Mouse (Mus musculus): ENCODE measurements around the gene Evpl. TPM values are rescaled to one million over a fixed set of nuclear protein-coding genes. Genes with fewer than 3 reads are reported as not detected.
"Not testable (repeated sequence)": the region's sequence is repeated elsewhere in the genome, so short reads cannot be mapped to it uniquely, and the experiment has no call there.

Evpl gene
- polyA plus RNA-seq (2015; fragmentation: Nextera tagmentation; extraction: Ambion mirVana) = 0.19 and 0.33 TPM in 2 replicates

DNA sequence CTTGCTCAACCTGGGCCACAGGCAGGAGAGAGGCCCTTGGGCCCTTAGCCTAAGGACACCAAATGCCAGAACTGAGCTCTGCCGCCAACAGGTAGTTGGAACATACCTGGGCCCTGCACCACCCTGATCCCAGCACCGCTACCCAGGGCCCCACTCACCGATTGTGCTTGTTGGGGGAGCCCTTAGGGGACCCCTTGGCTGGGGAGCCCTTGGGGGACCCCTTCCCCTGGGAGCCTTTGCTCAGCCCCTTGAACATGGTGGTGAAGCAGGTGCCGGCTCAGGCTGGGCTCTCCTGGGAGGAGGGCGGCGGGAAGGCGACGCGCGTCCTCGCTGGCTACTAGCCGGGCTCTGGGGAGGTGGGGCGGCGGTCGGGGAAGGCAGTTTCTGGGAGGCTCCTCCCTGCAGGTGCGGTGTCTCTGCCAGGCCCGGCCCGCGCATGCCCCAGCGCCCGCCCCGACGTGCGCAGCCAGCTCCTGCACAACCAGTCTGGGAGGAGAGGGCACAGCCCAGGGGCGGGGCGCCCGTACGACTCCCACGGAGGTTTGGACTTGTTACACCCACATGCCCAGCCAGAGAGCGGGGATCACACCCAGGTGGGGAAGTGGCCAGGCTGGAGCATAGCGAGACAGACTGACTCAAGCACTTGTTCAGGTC is at the start of gene Evpl:
Evpl (minus strand) TSS at position 336 of the 654 bp plus-strand sequence.
- Histone ChIP-seq H3K4me1 (no peaks in the 10 kb centered on the region), H3K4me3 (no peak within 1 kb of the TSS), H3K9ac (replicated peaks) (no peak within 1 kb of the TSS), H3K9me3 (no peaks in the 10 kb centered on the region), H3K36me3 (no peaks in the 10 kb centered on the region; the same call in 1 of the 2 replicates), H3K27me3 (peaks cover 10% of the 10 kb centered on the region; the same call in 1 of the 2 replicates), H3K4me2 (replicated peaks) (0 out of 2 replicates have a peak within 1 kb of the TSS, but pooled peaks have one; percentile 7), H3K27ac (replicated peaks) (no peak within 1 kb of the TSS)
- no peak for ATAC-seq (replicated peaks)
- WGBS = 12% methylated on average over 29 of the region's 31 CpGs

- no peak overlapping the region for H3K27ac ChIP-seq (replicated peaks)
- H3K9ac ChIP-seq (replicated peaks) = no peak overlapping the region
- H3K4me2 ChIP-seq (replicated peaks) = no peak overlapping the region
- peaks cover 45% of the 10 kb centered on the region for H3K36me3 ChIP-seq
- 79% methylated on average over 5 of the region's 5 CpGs for WGBS
- no peak for ATAC-seq (replicated peaks)
- H3K4me1 ChIP-seq = peaks cover 7% of the 10 kb centered on the region; the same call in 1 of the 2 replicates
- no peaks in the 10 kb centered on the region for H3K9me3 ChIP-seq
- peaks cover 27% of the 10 kb centered on the region for H3K27me3 ChIP-seq
- no peak overlapping the region for H3K4me3 ChIP-seq
Observed at GRCm38 (mm10) chr11:116287351-116287750, 49.5 kb upstream of the Evpl start.

DNA sequence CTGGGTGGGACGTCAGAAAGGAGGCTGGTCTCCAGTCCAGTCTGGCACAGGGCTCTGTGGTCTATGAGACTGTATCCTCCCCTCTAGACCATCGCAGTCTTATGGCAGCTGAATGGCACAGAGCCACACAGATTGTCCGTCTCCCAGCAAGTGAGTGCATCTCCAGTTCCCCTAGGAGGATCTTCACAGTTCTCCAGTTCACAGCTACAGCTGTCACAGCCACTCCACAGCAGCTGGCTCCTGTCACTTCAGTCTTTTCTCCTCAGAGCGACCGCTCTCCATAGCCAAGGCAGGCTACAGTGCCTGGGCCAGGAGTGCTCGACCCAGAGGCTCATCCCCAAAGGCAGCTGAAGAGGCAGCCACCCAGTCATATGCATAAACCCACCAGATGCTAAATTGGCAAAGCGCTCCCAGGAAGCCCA is 47.9 kb upstream of the Evpl start:
- Histone ChIP-seq H3K27me3 (peaks cover 42% of the 10 kb centered on the region), H3K4me1 (peaks cover 20% of the 10 kb centered on the region), H3K4me3 (no peak overlapping the region), H3K9ac (replicated peaks) (no peak overlapping the region), H3K9me3 (no peaks in the 10 kb centered on the region), H3K27ac (replicated peaks) (no peak overlapping the region), H3K36me3 (peaks cover 34% of the 10 kb centered on the region), H3K4me2 (replicated peaks) (no peak overlapping the region)
- 69% methylated on average over 7 of the region's 7 CpGs for WGBS
- no peak for ATAC-seq (replicated peaks)

GRCm38 (mm10) chr11:116283982-116284381 is 46.1 kb upstream of the Evpl start:
- H3K9me3 ChIP-seq = no peaks in the 10 kb centered on the region
- ATAC-seq (replicated peaks) = no peak
- no peak overlapping the region for H3K27ac ChIP-seq (replicated peaks)
- peaks cover 55% of the 10 kb centered on the region for H3K27me3 ChIP-seq
- peaks cover 18% of the 10 kb centered on the region for H3K36me3 ChIP-seq
- WGBS = 64% methylated on average over 6 of the region's 6 CpGs
- no peak overlapping the region for H3K4me2 ChIP-seq (replicated peaks)
- no peak overlapping the region for H3K4me3 ChIP-seq
- peaks cover 20% of the 10 kb centered on the region for H3K4me1 ChIP-seq
- no peak overlapping the region for H3K9ac ChIP-seq (replicated peaks)

GRCm38 (mm10) chr11:116282912-116283521 is 45.1 kb upstream of the Evpl start:
- no peak overlapping the region for H3K27ac ChIP-seq (replicated peaks)
- 9% methylated on average over 48 of the region's 48 CpGs for WGBS
- H3K4me2 ChIP-seq (replicated peaks) = no peak overlapping the region
- H3K27me3 ChIP-seq = peaks cover 55% of the 10 kb centered on the region
- ATAC-seq (replicated peaks) = no peak
- peaks cover 8% of the 10 kb centered on the region for H3K36me3 ChIP-seq
- H3K4me1 ChIP-seq = peaks cover 20% of the 10 kb centered on the region
- no peaks in the 10 kb centered on the region for H3K9me3 ChIP-seq
- no peak overlapping the region for H3K9ac ChIP-seq (replicated peaks)
- H3K4me3 ChIP-seq = no peak overlapping the region

DNA sequence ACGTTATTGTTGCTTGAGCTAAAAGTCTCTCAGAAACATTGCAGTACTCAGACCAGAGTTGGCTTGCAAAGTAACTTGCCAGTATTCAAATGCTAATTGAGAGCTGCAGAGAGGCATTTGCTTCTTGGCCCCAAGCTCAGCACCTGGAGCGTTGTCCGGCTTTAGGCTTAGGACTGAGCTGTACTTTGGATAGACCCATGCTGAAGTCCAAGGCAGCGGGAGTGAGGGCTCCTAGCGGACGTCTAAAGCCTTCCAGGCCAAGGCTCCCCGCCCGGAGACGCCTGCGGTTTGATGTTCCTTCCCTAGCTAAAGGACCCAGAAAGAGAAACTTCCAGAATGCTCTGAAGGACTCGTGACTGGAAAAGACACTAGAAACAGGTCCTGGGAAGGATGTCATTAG is 44.2 kb upstream of the Evpl start:
- no peak overlapping the region for H3K4me2 ChIP-seq (replicated peaks)
- H3K27me3 ChIP-seq = peaks cover 55% of the 10 kb centered on the region
- H3K4me1 ChIP-seq = peaks cover 20% of the 10 kb centered on the region
- ATAC-seq (replicated peaks) = no peak
- no peaks in the 10 kb centered on the region for H3K36me3 ChIP-seq
- 0% methylated on average over 11 of the region's 11 CpGs for WGBS
- H3K9me3 ChIP-seq = no peaks in the 10 kb centered on the region
- 0 out of 2 replicates have a peak overlapping the region, but pooled peaks have one; percentile 31 for H3K4me3 ChIP-seq
- no peak overlapping the region for H3K27ac ChIP-seq (replicated peaks)
- H3K9ac ChIP-seq (replicated peaks) = no peak overlapping the region

DNA sequence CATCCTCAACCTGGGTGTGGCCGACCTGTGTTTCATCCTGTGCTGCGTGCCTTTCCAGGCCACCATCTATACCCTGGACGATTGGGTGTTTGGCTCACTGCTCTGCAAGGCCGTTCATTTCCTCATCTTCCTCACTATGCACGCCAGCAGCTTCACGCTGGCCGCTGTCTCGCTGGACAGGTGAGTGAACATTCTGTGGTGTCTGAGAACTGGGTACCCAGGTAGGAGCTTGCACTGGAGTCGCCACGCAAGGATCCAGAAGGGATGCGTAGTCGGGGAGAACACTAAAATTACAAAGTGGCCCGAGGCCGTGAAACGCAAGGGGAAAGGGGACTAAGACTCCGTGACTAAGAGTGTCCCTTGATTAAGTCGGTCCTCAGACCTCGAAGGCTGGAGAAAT is 43.8 kb upstream of the Evpl start:
- Histone ChIP-seq H3K9me3 (no peaks in the 10 kb centered on the region), H3K4me1 (peaks cover 20% of the 10 kb centered on the region), H3K9ac (replicated peaks) (peak overlapping the region; percentile 24; the same call in 1 of the 2 replicates), H3K36me3 (no peaks in the 10 kb centered on the region), H3K4me3 (peak overlapping the region; percentile 31), H3K4me2 (replicated peaks) (peak overlapping the region; percentile 46), H3K27ac (replicated peaks) (no peak overlapping the region), H3K27me3 (peaks cover 55% of the 10 kb centered on the region)
- no peak for ATAC-seq (replicated peaks)
- WGBS = 2% methylated on average over 18 of the region's 18 CpGs

- H3K27ac ChIP-seq (replicated peaks) = no peak within 1 kb of the TSS
- no peaks in the 10 kb centered on the region for H3K36me3 ChIP-seq
- no peaks in the 10 kb centered on the region for H3K9me3 ChIP-seq
- peaks cover 55% of the 10 kb centered on the region for H3K27me3 ChIP-seq
- H3K4me1 ChIP-seq = peaks cover 20% of the 10 kb centered on the region
- peak within 1 kb of the TSS; percentile 31 for H3K4me3 ChIP-seq
- peak within 1 kb of the TSS; percentile 46 for H3K4me2 ChIP-seq (replicated peaks)
- ATAC-seq (replicated peaks) = no peak
- H3K9ac ChIP-seq (replicated peaks) = peak within 1 kb of the TSS; percentile 24
- 6% methylated on average over 48 of the region's 48 CpGs for WGBS
Observed at GRCm38 (mm10) chr11:116280751-116281663, 43.1 kb upstream of the Evpl start, which contains the start of gene Galr2. Gene Galr2, plus strand, starts transcription at chr11:116280939.

DNA sequence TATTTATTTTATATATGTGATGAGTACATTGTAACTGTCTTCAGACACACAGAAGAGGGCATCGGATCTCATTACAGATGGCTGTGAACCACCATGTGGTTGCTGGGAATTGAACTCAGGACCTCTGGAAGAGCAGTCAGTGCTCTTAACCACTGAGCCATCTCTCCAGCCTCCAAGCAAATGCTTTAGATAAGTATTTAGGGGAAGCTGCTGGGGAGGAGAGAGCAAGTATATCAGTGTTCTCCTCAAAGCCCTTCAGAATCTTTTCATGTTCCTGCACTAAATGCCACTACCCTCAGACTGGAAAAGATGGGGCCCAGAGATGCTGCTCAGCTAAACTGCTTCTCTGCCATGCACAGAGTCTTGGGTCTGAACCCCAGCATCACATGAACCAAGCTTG is 39.3 kb upstream of the Evpl start:
- not testable (repeated sequence) for H3K27ac ChIP-seq (replicated peaks); H3K4me2 ChIP-seq (replicated peaks); H3K4me3 ChIP-seq; H3K36me3 ChIP-seq; H3K9me3 ChIP-seq; ATAC-seq (replicated peaks); H3K9ac ChIP-seq (replicated peaks)
- Histone ChIP-seq H3K4me1 (peaks cover 30% of the 10 kb centered on the region), H3K27me3 (peaks cover 26% of the 10 kb centered on the region)
- WGBS = 91% methylated on average over 1 of the region's 1 CpGs

DNA sequence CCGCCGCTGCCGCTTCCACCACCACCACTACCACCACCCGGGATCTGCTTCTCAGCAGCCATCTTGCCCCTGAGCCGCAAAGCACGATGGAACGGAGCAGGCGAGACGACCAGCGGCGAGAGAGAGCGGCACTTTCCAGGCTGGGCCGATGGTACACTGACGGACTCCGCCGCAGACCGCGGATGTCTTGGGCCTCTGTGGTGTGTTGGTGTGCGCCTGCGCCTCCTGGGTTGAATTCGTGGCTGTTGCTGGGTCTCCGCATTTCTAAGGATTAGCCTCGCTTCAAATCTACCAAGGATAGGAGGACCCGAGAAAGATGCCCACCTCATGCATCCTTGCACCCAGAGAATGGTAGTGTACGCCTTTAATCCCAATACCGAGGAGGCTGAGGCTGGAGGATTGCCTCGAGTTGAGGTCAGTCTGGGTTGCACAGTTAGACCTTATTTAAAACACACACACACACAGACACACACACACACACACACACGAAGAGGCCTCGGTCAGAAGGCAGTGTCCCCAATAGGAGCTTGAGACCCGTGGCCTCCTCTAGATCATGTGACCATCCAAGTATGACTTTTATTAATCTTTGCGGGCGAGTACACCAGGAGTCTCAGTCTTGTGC is 36.3 kb upstream of the Evpl start, which contains the start of gene Srp68:
Srp68 (minus strand) TSS at position 173 of the 622 bp plus-strand sequence.
- no peaks in the 10 kb centered on the region for H3K27me3 ChIP-seq
- peaks cover 4% of the 10 kb centered on the region; the same call in 1 of the 2 replicates for H3K36me3 ChIP-seq
- peak; percentile 100 for ATAC-seq (replicated peaks)
- 2% methylated on average over 32 of the region's 32 CpGs for WGBS
- H3K4me1 ChIP-seq = peaks cover 31% of the 10 kb centered on the region
- H3K4me3 ChIP-seq = peak within 1 kb of the TSS; percentile 77
- peak within 1 kb of the TSS; percentile 95 for H3K27ac ChIP-seq (replicated peaks)
- H3K9ac ChIP-seq (replicated peaks) = peak within 1 kb of the TSS; percentile 87
- peak within 1 kb of the TSS; percentile 78 for H3K4me2 ChIP-seq (replicated peaks)
- no peaks in the 10 kb centered on the region for H3K9me3 ChIP-seq

- ATAC-seq (replicated peaks) = peak; percentile 63
- peak overlapping the region; percentile 78 for H3K4me2 ChIP-seq (replicated peaks)
- peaks cover 9% of the 10 kb centered on the region for H3K36me3 ChIP-seq
- H3K9me3 ChIP-seq = no peaks in the 10 kb centered on the region
- peak overlapping the region; percentile 77 for H3K4me3 ChIP-seq
- under 1% methylated on average over 39 of the region's 39 CpGs for WGBS
- H3K27ac ChIP-seq (replicated peaks) = peak overlapping the region; percentile 95
- no peaks in the 10 kb centered on the region for H3K27me3 ChIP-seq
- H3K4me1 ChIP-seq = peaks cover 31% of the 10 kb centered on the region
- H3K9ac ChIP-seq (replicated peaks) = peak overlapping the region; percentile 87
Observed at GRCm38 (mm10) chr11:116273469-116274044, 35.7 kb upstream of the Evpl start.

Data from forebrain, embryonic 15.5 days (tissue).